Mouse (Mus musculus) Patski (cell line): ENCODE data around the gene Ypel3. TPM values are rescaled to one million over a fixed set of nuclear protein-coding genes. Genes with fewer than 3 reads are reported as not detected.

Experiments
- ATAC-seq: fragments of 100-300 bp; one replicate; pipeline ENCODE4 v1.8.0; 2021
- CTCF ChIA-PET: fragments of 350-600 bp; sonication (Branson Sonifier 250); formaldehyde crosslinking; loops from one replicate; lab custom pipeline; 2022; ENCODE audit warnings: inconsistent platforms; lab: Charles Lee
- POLR2A ChIA-PET: fragments of 350-600 bp; sonication (Branson Sonifier 250); formaldehyde crosslinking; loops from one replicate; lab custom pipeline; 2022; ENCODE audit warnings: antibody characterized with exemption, inconsistent platforms; lab: Charles Lee
- DNase-seq: peaks from one replicate; pipeline ENCODE4 v3.0.0-alpha.2; 2011; ENCODE audit warnings: low read depth, low spot score
- H3K27me3 ChIP-seq: fragments of 371-371 bp; one replicate; pipeline ENCODE4 v1.5.1; 2021
- CTCF ChIP-seq: fragments of 100-300 bp; IDR thresholded peaks from one replicate; pipeline ENCODE4 v1.5.1; 2021
- in situ Hi-C: fragments of 300-500 bp; cut with MboI; formaldehyde crosslinking; loops from 3 replicates; pipeline ENCODE4 v1.11.1; 2018; ENCODE audit warnings: low pct_unique_long_range_greater_than_20kb, mixed read lengths
- polyA plus RNA-seq: library from polyadenylated mRNA; unstranded; gene quantifications from one replicate; pipeline ENCODE4 v1.2.3, GENCODE M21; 2021

Gene Ypel3
- polyA plus RNA-seq, 1 experiment from 2014 or later: 109 TPM

DNA sequence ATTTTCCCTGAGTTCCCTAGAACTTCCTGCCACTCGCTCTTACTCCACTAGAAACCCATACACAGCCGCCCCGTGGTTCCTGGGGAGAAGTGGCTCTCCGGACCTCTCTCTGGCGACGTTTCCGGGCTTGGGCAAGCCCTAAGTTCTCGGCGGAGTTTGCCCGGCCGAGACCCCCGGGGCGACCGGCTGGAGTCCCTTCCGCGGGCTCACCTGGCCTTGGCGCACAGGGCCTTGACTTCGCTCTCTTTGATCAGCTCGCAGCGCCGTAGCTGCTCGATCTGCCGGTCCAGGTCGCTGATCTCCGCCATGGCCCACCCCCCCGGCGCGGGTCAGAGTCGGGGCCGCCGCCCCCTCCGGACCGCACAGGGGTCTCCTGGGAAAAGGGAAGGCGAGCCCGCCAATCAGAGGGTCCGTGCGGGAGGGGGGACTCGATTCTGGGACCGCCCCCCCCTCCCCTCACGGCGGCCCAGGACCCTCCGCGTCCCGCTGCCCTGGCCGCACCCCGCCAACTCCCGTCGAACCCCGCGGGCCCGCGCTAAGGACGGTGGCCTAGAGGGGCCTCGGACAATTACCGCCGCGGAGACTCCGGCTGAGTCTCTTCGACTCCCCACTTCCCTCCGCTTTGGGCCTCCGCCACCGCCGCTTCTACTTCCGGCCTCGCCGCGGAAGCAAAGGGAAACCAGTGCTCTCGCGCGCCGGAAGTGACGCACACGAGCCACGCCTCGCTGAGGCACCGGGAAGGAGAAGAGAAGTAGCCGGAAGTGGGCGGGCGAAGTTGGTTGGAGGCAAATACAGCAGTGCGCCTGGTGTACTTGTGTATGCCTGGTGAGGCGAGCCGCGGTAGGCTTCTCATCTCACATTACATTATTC, 15.3 kb downstream of the Ypel3 start, which contains the start of gene Ppp4c:
Gene Ppp4c (minus strand): TSS at position 646 of the 870 bp plus-strand sequence.
- TF ChIP-seq CTCF: no peak
- ChIA-PET POLR2A (interaction anchor here (0.6 to 1.3 kb wide), 3 partner anchors 15 to 85 kb away, joined by 3 to 8 read pairs (median 3); partner anchors contain the start of gene Ypel3), CTCF (interaction anchor here (1.9 kb wide), 1 partner anchor 13 kb away, joined by 11 read pairs; no protein-coding TSS in a partner anchor)
- in situ Hi-C loops: no loop called here
- H3K27me3 ChIP-seq: no peaks in the 10 kb centered on the region
- ATAC-seq (peak; percentile 69), DNase-seq (peak; percentile 62)

GRCm38 (mm10) chr7:126792721-126793443, 16.1 kb downstream of the Ypel3 start:
- DNase-seq: no peak
- no peak for ATAC-seq
- no peak for TF ChIP-seq CTCF
- H3K27me3 ChIP-seq: no peaks in the 10 kb centered on the region
- in situ Hi-C loops: no loop called here
- ChIA-PET POLR2A (interaction anchor here (0.6 to 1.2 kb wide), 4 partner anchors 12 to 197 kb away, joined by 3 read pairs; no protein-coding TSS in a partner anchor), CTCF (interaction anchor here (1.4 kb wide), 1 partner anchor 11 kb away, joined by 3 read pairs; no protein-coding TSS in a partner anchor)

DNA sequence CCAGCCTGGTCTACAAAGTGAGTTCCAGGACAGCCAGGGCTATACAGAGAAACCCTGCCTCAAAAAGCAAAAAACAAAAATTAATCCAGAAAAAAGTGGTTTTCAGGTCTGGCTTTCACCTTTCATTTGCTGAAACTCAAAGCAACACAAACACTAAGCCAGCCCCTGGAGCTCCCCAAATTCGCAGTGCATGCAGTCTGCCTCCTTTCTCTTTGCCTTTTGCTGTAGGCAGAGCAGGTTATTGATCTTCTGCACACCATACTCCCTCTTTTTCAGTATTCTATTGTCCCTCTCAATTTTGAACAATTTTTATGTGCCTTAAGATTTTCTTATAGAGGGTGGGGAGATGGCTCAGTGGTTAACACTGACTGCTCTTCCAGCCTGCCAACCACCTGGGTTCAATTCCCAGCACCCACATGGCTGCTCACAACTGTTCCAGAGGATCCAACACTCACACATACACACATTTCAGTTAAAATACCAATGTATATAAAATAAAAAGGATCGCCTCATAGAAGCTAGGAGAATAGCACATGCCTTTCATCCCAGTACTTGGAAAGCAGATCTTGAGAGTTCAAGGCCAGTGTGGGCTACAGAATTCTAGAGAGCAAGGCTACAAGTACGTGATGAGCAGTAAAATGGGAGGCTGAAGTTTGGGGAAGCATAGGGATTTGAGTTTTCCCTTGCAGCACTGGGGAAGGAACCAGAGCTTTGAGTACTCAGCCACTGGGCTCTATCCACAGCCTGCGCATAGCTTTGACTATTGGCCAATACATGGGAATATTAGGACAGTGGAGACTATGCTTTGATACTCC, 16.9 kb downstream of the Ypel3 start:
- H3K27me3 ChIP-seq: no peaks in the 10 kb centered on the region
- ATAC-seq: no peak
- ChIA-PET CTCF (interaction anchor here (1.4 to 1.6 kb wide), 2 partner anchors 11 to 14 kb away, joined by 3 to 4 read pairs; no protein-coding TSS in a partner anchor), POLR2A (interaction anchor here (0.6 to 1.2 kb wide), 4 partner anchors 11 to 197 kb away, joined by 3 to 7 read pairs (median 3); no protein-coding TSS in a partner anchor)
- in situ Hi-C loops: no loop called here
- no peak for TF ChIP-seq CTCF
- no peak for DNase-seq

DNA sequence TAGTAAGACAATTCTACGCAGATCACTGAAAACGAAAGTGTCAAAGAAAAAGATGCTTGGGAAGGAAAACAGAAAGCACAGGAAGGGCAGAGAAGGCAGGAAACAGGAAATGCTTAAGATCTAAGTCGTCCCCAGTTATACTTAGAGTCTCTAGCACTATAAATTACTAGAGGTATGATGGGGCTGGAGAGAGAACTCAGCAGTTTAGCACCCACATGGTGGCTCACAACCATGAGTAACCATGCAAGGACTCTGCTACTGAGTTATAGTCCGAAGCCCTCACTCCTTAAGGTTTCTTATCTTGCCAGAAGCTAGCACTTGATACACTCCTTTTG, 17.5 kb downstream of the Ypel3 start:
- no peak for ATAC-seq
- in situ Hi-C loops: no loop called here
- DNase-seq: no peak
- H3K27me3 ChIP-seq: no peaks in the 10 kb centered on the region
- ChIA-PET POLR2A (interaction anchor here (0.6 kb wide), 1 partner anchor 13 kb away, joined by 3 read pairs; no protein-coding TSS in a partner anchor), CTCF (interaction anchor here (1.4 to 1.6 kb wide), 2 partner anchors 12 to 15 kb away, joined by 3 to 4 read pairs; no protein-coding TSS in a partner anchor)
- TF ChIP-seq CTCF: no peak

DNA sequence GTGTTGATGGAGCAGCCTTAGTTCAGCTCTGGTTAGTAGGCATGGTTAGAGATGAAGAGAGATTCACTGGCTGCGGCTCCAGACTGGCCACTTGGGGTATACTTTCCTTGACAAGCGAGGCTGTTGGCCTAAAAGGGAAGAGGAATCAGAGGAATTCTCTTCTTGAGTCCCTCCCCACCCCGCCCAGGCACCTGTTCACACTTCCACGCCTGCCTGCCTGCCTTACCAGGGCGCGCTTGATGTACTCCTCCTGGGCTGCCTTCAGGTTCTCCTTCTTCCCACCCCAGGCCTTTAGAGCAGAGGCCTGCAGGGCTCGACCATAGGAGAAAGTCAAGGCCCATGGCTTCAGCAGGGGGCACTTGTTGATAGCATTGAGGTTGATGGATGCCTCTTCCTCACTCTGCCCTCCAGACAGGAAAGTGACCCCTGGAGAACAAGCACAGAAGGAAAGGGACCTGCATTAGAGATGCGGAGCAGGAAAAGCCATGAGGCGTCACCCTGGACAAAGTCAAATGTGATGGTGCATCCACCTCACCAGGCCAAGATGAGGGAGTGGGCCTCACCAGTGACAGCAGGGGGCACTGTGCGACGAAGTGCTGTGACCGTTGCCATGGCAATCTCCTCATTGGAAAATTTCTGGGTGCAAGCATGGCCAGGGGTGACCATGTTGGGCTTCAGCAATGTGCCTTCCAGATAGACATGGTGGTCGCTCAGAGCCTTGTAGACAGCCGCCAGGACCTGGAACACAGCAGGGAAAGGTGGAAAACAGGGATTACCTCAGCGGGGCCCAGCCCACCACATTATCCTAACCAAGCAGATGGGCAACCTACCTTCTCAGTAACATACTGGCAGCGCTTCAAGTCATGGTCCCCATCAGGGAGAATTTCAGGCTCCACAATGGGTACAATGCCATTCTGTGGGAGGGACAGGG, 18.9 kb downstream of the Ypel3 start:
- POLR2A ChIA-PET: no interaction called here
- CTCF ChIA-PET: no interaction called here
- no peaks in the 10 kb centered on the region for H3K27me3 ChIP-seq
- DNase-seq (no peak), ATAC-seq (no peak)
- in situ Hi-C loops: no loop called here
- TF ChIP-seq CTCF: no peak

- no peak for TF ChIP-seq CTCF
- POLR2A ChIA-PET: interaction anchor here (0.7 kb wide), 1 partner anchor 14 kb away, joined by 3 read pairs; no protein-coding TSS in a partner anchor
- in situ Hi-C loops: no loop called here
- no peaks in the 10 kb centered on the region for H3K27me3 ChIP-seq
- DNase-seq (no peak), ATAC-seq (no peak)
- CTCF ChIA-PET: no interaction called here
These were observed 19.7 kb downstream of the Ypel3 start for GRCm38 (mm10) chr7:126796350-126796932.

GRCm38 (mm10) chr7:126797411-126798126, 20.8 kb downstream of the Ypel3 start, which contains the start of gene Fam57b:
TSS of gene Fam57b (plus strand) at chr7:126797668.
- POLR2A ChIA-PET: interaction anchor here (0.5 to 1.0 kb wide), 3 partner anchors 13 to 64 kb away, joined by 3 read pairs; partner anchors contain the start of gene Hirip3
- no peaks in the 10 kb centered on the region for H3K27me3 ChIP-seq
- TF ChIP-seq CTCF: no peak
- DNase-seq (no peak), ATAC-seq (no peak)
- CTCF ChIA-PET: no interaction called here
- in situ Hi-C loops: no loop called here
